Mouse (Mus musculus): ENCODE data around the gene Crhr2.

DNA sequence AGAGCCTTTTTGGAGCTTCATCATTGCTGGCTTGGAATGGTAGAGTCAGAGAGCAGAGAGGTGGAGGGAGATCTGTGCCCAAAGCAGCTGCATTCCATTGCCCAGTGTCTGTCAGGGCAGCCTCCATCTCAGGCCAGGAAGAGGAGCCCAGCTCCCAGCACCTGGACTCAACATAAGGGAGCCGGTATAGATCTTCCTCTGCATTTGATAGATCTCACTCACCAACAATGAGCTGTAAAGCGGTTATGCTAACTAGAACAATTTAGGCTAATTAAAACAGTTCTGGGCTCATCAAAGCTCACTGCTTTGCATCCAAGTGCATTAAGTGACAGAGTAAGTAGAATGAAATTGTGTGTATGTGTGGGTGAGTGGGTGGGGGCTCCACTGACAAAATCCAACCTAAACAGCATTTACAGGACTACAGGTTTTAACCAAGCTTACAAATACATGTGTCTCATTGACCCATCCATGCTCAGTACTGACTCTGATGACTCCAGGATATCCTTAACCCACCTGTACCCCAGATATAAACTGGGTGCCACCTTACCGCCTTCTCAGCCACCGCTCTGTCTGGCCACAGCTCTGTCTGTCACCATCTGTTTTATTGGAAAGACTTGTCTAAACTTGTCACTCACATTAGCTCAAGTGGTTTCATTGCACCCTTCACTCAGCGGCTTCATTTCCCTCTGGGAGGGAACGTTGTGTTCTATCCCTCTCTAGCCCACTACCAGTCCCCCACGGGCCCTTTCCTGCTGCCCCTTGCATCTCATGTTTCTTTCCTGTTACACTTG lies 50.4 kb downstream of the Crhr2 start:
- TF ChIP-seq POLR2A (IDR thresholded peaks at IDR 0.05; ENCODE audit: insufficient read length, low read depth): peak; percentile 41
- no peak for TF ChIP-seq SRF (IDR thresholded peaks at IDR 0.05; ENCODE audit: control insufficient read depth, insufficient read length, low read depth)
- TF ChIP-seq MAX (IDR thresholded peaks at IDR 0.05; ENCODE audit: low read depth): no peak
- no peak for TF ChIP-seq USF1 (IDR thresholded peaks at IDR 0.05; ENCODE audit: low read depth)
- TF ChIP-seq E2F4 (IDR thresholded peaks at IDR 0.05; ENCODE audit: insufficient read depth): no peak
- no peak for TF ChIP-seq MYOG (IDR thresholded peaks at IDR 0.05; ENCODE audit: control insufficient read depth in 1 of 3, insufficient read depth in 1 of 3, insufficient read length in 2 of 3, low read depth in 2 of 3)
- no peak for TF ChIP-seq CEBPB (IDR thresholded peaks at IDR 0.05; ENCODE audit: insufficient read depth, poor library complexity, severe bottlenecking)
- no peak for TF ChIP-seq MYOD1 (IDR thresholded peaks at IDR 0.05; ENCODE audit: control insufficient read depth in 1 of 3, insufficient read length in 2 of 3, low read depth in 2 of 3)
- TF ChIP-seq REST (IDR thresholded peaks at IDR 0.05; ENCODE audit: insufficient read depth, insufficient read length): no peak
- TF ChIP-seq TCF12 (IDR thresholded peaks at IDR 0.05; ENCODE audit: insufficient read depth, poor library complexity, severe bottlenecking): no peak
- TF ChIP-seq TCF3 (IDR thresholded peaks at IDR 0.05; ENCODE audit: insufficient read length, low read depth): no peak
